Mouse (Mus musculus) lung, postnatal 14 days (tissue): ENCODE measurements around the gene Sh2d7.

Source experiments
- DNase-seq: peaks from one replicate; pipeline ENCODE4 v3.0.0; 2021

Sh2d7 gene

DNA sequence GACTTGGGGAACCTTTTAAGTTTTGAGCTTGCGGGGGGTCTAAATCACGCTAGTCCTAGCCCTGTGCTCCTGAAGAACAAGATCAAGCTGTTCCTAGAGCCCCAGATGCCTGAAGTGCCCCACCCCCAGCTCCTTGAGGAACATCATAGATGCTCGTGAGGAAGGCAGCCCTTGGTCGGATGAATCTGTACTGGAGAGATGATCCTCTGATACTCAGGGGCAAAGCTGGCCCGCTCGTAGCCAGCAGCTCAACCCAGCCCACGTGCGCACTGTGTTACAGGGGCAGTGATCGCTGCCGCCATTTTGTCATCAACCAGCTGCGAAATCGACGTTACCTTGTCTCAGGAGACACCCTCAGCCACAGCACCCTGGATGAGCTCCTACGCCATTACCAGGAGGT, at the start of gene Sh2d7:
Gene Sh2d7 (plus strand): TSS at position 301 of the 400 bp plus-strand sequence.
- DNase-seq: no peak

DNA sequence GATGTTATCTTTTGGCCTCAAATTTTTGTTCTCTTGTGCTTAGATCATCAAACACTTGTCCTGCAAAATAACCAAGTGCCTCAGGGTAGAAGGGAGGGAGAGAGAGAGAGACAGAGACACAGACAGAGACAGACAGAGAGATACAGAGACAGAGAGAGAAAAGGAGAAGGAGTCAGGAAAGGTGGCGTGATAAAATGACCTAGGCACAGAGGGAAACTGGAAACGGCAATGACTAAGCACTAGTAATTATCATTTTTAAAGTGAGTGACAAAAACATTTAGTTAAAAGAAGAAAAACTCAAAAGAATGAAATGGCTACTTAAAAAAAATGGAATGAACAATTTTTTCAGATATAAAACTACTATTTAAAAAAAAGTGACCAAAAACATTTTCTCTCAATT, 49.2 kb upstream of the Sh2d7 start:
- DNase-seq: no peak

DNA sequence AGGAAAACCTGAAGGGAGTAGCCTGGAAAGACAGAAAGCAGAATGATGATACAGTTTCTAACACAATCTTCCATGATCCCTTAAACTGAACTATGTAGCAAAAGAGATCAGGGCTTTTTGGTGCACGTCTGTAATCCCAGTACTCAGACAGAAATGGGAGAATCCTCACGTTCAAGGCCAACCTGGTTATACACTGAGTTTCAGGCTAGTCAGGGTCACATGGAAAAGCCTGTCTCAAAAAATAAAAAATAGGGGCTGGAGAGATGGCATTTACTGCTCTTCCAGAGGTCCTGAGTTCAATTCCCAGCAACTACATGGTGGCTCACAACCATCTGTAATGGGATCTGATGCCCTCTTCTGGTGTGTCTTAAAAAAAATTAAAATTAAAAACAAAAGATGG, 48.4 kb upstream of the Sh2d7 start:
- no peak for DNase-seq

GRCm38 (mm10) chr9:54499291-54499690, 39.5 kb upstream of the Sh2d7 start:
- DNase-seq: no peak

GRCm38 (mm10) chr9:54499791-54500190, 39.0 kb upstream of the Sh2d7 start:
- no peak for DNase-seq

- DNase-seq: peak; percentile 21
These were observed 37.8 kb upstream of the Sh2d7 start for GRCm38 (mm10) chr9:54500832-54501452.

DNA sequence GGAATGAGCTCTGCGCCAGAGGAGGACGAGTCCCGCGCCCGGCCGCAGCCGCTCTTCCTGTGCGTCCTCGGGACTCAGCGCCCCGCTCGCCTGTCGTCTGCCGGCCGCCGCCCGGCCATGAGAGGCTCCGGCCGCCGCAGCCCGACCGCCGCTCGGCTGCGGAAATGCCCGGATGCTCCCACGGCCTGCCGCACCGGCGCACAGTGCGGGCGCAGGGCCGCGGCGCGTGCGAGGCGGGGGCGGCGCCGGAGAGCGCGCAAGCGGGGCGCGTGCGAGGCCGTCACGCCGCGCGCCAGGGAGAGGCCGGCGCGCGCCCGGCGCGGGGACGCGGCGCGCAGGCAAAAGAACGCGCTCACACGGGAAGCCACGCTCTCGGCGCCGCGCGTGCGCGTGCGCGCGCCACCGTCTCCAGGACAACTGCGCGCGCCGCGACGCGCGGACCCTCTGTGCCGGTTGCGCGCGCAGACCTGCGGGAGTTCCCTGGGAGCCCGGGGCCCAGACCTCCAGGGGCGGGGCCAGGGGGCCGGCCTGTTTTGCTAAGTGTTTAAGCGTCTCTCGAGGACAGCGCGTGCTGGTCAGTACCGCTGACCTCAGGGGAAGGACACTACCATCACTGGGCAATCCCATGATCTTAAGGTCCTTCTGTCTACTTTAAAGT, 37.2 kb upstream of the Sh2d7 start, which contains the start of gene Dmxl2:
Gene Dmxl2 (minus strand): TSS at position 174 of the 658 bp plus-strand sequence.
- DNase-seq: peak; percentile 92

DNA sequence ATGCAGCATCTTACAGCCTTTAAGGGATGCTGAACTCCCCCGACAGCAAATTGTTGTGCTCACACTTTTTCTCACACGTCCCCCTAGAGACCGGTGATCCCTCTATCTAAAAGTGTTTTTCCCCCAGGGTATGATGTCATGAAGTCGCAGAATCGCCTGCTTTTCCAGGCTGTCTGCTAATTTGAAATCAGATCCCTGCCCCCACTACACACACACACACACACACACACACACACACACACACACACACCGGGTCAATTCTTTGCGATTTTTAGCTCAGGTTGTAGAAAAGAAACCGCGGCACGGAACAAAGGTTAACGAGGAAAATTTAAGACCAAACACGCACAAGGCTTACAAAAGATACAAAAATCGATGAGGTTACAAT, 36.7 kb upstream of the Sh2d7 start:
- DNase-seq: no peak

- no peak for DNase-seq
These were observed 35.9 kb upstream of the Sh2d7 start for GRCm38 (mm10) chr9:54502873-54503272.

DNA sequence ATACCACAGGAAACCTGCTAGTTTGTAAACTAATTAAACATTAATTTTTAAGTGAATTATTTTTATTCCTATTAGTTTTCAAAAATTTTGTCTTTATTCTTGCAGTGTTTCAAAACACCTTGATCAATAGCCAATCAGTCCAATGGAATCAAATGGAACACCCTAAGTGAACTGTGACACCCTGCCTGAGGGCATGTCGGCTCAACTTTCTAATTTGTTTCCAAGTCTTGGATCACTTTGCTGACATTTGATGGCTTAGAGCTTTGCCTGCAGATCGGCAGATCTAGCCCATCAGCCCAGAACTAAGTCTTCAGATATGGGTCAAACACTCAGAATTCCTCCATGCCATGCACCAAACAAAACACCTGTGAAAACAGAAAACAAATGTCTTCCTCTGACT, 22.8 kb upstream of the Sh2d7 start:
- no peak for DNase-seq

- DNase-seq: no peak
These were observed 19.9 kb upstream of the Sh2d7 start for GRCm38 (mm10) chr9:54518921-54519320.

GRCm38 (mm10) chr9:54520286-54520685, 18.5 kb upstream of the Sh2d7 start:
- no peak for DNase-seq

DNA sequence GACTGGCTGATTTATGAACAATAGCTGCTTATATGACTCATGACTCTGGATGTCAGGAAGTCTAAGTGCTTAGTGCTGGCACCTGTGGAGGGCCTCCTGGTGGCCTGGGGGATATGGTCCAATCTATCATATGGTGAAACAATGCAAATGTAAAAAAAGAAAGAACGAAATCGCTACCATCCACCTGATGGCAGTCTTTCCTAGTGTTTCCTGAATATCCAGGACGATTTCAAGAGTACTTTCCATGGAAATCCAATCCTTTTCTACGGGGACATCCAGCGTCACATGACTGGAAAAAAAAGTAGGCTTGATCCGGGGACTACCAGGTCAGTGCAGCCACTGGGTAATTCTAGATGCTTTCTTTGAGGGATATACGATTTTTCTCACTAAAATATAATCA, 11.1 kb upstream of the Sh2d7 start:
- no peak for DNase-seq

GRCm38 (mm10) chr9:54529950-54530349, 8.8 kb upstream of the Sh2d7 start:
- DNase-seq: no peak

GRCm38 (mm10) chr9:54530836-54531235, 7.9 kb upstream of the Sh2d7 start:
- no peak for DNase-seq

GRCm38 (mm10) chr9:54531421-54531820, 7.4 kb upstream of the Sh2d7 start:
- DNase-seq: no peak

GRCm38 (mm10) chr9:54532926-54533325, 5.9 kb upstream of the Sh2d7 start:
- no peak for DNase-seq

DNA sequence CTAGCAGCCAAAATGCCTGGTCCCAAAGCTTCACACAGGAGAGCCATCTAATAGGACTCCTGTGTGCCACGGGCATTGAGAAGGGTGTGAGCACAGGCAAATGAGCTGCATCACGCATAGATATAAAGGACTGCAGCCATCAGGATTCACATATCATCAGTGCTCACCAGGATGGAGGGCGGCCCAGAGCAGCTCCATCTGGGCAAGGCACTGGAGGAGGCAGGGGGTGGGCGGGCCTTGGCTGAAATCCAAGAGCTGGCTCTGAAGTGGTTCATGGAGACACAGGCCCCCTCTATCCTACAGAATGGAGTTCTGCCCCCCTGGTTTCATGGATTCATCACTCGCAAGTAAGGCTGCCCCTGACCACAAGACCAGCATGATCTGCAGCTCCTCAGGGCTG, 4.8 kb upstream of the Sh2d7 start:
- DNase-seq: no peak

- no peak for DNase-seq
These were observed 2.5 kb upstream of the Sh2d7 start for GRCm38 (mm10) chr9:54536236-54536635.

GRCm38 (mm10) chr9:54537030-54537429, 1.8 kb upstream of the Sh2d7 start:
- DNase-seq: no peak

DNA sequence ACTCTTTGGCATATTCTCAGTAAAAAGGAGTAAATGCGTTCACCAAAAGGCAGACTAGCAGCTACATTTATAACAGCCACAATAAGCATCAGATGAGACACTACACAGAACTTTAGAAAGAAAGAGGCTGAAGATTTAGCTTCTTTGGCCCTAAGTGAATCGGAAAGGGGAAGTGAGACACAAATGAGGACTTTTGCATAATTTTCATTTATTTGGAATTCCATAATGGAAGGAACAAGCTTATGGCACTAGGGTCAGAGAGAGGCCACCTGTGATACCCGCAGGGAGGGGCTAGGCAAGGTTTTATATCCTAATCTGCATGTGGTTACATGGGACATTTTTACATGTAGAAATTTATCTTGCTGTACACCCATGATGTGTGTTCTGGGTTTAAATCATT, 1.3 kb upstream of the Sh2d7 start:
- DNase-seq: no peak

DNA sequence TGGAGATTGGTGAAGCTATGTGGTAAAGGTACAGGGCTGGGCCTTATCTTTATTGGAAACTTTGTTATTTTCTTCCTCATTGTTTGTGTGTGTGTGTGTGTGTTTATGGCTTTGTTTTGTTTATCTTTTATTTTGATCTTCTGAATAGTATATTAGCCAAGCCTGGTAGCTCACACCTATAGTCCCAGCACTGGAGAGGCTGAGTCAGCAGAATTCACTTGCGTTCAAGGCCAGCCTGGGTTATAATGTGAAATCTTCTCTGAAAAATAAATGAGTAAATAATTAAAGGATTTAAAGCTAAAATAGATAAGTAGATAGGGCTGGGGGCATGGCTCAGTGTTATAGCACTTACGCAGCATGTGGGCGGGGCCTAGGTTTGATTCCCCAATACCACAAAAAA, 540 bp upstream of the Sh2d7 start:
- DNase-seq: no peak

DNA sequence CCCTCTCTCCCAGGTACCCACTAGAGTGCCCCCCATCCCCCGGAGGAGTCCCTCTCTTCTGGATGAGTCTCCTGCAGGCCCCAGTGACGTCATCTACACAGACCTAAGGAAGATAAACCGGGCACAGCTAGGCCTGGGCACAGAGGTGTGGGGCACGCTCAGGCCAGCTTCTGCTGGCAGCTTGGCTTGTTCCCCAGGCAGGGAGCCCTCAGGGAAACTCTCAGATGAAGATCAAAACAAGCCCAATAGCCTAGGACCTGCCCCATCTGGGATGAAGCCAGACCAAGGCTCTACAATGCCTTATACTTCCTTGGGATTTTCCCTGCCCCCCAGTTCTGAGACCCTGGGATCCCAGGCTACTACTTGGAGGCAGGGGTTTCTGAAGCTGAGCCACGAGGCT, 2.0 kb downstream of the Sh2d7 start:
- no peak for DNase-seq

- DNase-seq: no peak
These were observed 5.6 kb downstream of the Sh2d7 start for GRCm38 (mm10) chr9:54544212-54544953.
